Mouse (Mus musculus): ENCODE results near the gene Zfp219. TPM values are rescaled to one million over a fixed set of nuclear protein-coding genes. Genes with fewer than 3 reads are reported as not detected.

The Zfp219 gene
- total and polyA plus RNA-seq, 3 experiments, result 26.8 to 42.0 (median 30.0) TPM

- no peaks in the 10 kb centered on the region for H3K27me3 ChIP-seq (ENCODE audit: control insufficient read depth, insufficient read depth, low read length)
- H3K27ac ChIP-seq, result peak within 1 kb of the TSS; percentile 84
- intact Hi-C loops (cut with DNase I), result loop anchor here (5.0 to 10.0 kb wide), 2 partner anchors 87 to 259 kb away; partner anchors contain the start of genes Hnrnpc, Rab2b and Tox4
- peaks cover 7% of the 10 kb centered on the region for H3K4me1 ChIP-seq (ENCODE audit: control insufficient read depth, insufficient read depth, low read length)
- H3K36me3 ChIP-seq (ENCODE audit: control insufficient read depth, insufficient read depth, low read length), result no peaks in the 10 kb centered on the region; the same call in 1 of the 2 replicates
- WGBS, result 17% methylated on average over 6 of the region's 6 CpGs
- DNase-seq, result no peak
- H3K9ac ChIP-seq (ENCODE audit: low read depth, low read length), result peak within 1 kb of the TSS; percentile 86
- H3K79me2 ChIP-seq (replicated peaks; ENCODE audit: control insufficient read depth, insufficient read depth, low read length), result no peaks in the 10 kb centered on the region
- H3K4me3 ChIP-seq, result peak within 1 kb of the TSS; percentile 48
- no peak for TF ChIP-seq CTCF (IDR thresholded peaks at IDR 0.05)
- no peak for TF ChIP-seq POLR2A (IDR thresholded peaks at IDR 0.05; ENCODE audit: insufficient read depth, low read depth, low read length)
- TF ChIP-seq EP300 (IDR thresholded peaks at IDR 0.05; ENCODE audit: insufficient read depth, low read depth, low read length), result no peak
Measured at GRCm38 (mm10) chr14:52015445-52016100, 5.0 kb downstream of the Zfp219 start, which contains the start of gene Tmem253. Tmem253 (plus strand) TSS chr14:52015658.

DNA sequence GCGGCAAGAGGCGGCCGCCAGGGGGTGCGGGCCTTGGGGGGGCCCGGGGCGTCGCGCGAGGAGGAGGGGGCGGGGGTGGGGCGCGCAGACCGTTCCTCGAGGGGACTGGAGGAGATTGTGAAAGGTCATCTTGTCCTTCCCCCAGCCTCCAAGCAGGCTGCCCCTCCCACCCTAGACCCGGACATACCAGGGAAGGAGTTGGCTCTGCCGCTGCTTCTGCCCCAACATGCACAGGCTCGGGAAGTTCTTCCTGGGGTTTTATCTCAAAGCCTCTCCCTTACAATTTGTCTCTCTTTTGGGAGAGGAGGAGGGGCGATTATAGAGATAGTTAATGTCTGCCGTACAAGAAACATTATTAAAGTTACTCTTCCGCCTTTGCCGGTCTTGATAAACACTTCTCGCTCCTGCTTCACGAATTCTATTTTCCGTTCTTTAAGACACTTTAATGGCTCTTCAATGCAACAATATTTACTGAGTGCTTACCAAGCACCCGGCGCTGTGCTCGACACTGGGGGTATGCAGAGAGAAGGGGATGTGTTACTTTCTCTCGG, 5.7 kb downstream of the Zfp219 start:
- peaks cover 7% of the 10 kb centered on the region for H3K4me1 ChIP-seq (ENCODE audit: control insufficient read depth, insufficient read depth, low read length)
- 0% methylated on average over 27 of the region's 28 CpGs for WGBS
- intact Hi-C loops (cut with DNase I), result loop anchor here (5.0 to 10.0 kb wide), 2 partner anchors 87 to 260 kb away; partner anchors contain the start of genes Hnrnpc, Rab2b and Tox4

DNA sequence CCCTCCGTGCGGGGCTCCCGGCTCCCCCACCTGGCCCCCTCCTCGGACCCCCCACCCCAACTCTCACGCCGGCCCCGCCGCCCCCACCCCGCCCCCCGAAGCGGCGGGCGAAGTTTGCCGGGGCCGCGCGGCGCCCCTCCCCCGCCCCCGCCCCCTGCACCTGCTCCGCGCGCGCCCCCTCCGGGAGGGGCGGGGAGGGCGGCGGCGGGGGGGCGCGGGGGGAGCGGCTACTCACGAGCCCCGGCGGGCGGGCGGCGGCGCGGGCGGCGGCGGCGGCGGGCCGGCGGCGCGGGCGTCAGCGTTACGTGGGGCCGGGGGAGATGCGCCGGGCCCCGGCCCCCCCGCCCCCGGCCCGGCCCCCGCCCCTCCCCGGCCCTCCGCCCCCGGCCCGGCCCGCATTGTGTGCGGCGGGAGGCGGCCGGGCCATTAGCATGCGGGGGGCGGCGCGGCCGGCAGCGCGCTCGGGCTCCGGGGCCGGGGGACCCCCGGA, 6.2 kb downstream of the Zfp219 start:
- Histone ChIP-seq H3K4me1 (ENCODE audit: control insufficient read depth, insufficient read depth, low read length) (peaks cover 7% of the 10 kb centered on the region), H3K27me3 (ENCODE audit: control insufficient read depth, insufficient read depth, low read length) (no peaks in the 10 kb centered on the region), H3K79me2 (replicated peaks; ENCODE audit: control insufficient read depth, insufficient read depth, low read length) (no peaks in the 10 kb centered on the region), H3K9ac (ENCODE audit: low read depth, low read length) (peak overlapping the region; percentile 86), H3K36me3 (ENCODE audit: control insufficient read depth, insufficient read depth, low read length) (no peaks in the 10 kb centered on the region; the same call in 1 of the 2 replicates), H3K4me3 (peak overlapping the region; percentile 48), H3K27ac (peak overlapping the region; percentile 84)
- TF ChIP-seq EP300 (IDR thresholded peaks at IDR 0.05; ENCODE audit: insufficient read depth, low read depth, low read length) (no peak), CTCF (IDR thresholded peaks at IDR 0.05) (no peak), POLR2A (IDR thresholded peaks at IDR 0.05; ENCODE audit: insufficient read depth, low read depth, low read length) (no peak)
- WGBS, result 2% methylated on average over 8 of the region's 80 CpGs
- no peak for DNase-seq
- intact Hi-C loops (cut with DNase I), result loop anchor here (10.0 kb wide), 1 partner anchor 260 kb away; the partner anchor contains the start of genes Rab2b and Tox4

More for the DNA sequence above, 5.7 kb downstream of the Zfp219 start:
- Histone ChIP-seq H3K9ac (ENCODE audit: low read depth, low read length) (peak overlapping the region; percentile 86), H3K27ac (peak overlapping the region; percentile 84), H3K79me2 (replicated peaks; ENCODE audit: control insufficient read depth, insufficient read depth, low read length) (no peaks in the 10 kb centered on the region), H3K36me3 (ENCODE audit: control insufficient read depth, insufficient read depth, low read length) (no peaks in the 10 kb centered on the region; the same call in 1 of the 2 replicates), H3K4me3 (peak overlapping the region; percentile 48), H3K27me3 (ENCODE audit: control insufficient read depth, insufficient read depth, low read length) (no peaks in the 10 kb centered on the region)
- DNase-seq, result peak; percentile 71 to 74
- TF ChIP-seq CTCF (IDR thresholded peaks at IDR 0.05) (peak; percentile 31), EP300 (IDR thresholded peaks at IDR 0.05; ENCODE audit: insufficient read depth, low read depth, low read length) (no peak), POLR2A (IDR thresholded peaks at IDR 0.05; ENCODE audit: insufficient read depth, low read depth, low read length) (peak; percentile 80)

DNA sequence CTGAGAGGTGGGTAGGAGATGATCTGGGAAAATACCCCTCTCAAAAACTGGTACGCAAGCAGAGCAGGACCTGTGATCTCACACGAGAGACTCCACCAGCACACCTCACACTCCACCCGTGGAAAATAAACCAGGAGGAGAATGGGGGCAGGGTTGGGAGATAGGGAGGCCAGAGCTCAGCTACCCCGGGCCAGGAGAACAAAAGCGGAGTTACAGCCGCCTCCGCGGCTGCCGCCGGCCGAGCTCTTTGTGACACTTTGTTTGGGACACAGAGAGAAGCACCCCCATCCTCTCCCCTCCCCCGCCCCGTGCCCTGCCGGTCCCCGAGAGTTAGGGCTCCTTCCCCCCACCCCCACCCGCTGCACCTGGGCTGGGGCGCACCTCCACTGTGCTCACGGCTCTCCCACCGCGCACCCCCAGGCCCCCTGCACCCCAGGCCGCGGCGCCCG, 6.7 kb downstream of the Zfp219 start:
- TF ChIP-seq POLR2A (IDR thresholded peaks at IDR 0.05; ENCODE audit: insufficient read depth, low read depth, low read length), result no peak
- no peak for TF ChIP-seq CTCF (IDR thresholded peaks at IDR 0.05)
- TF ChIP-seq EP300 (IDR thresholded peaks at IDR 0.05; ENCODE audit: insufficient read depth, low read depth, low read length), result no peak

GRCm38 (mm10) chr14:52013021-52013610, 7.4 kb downstream of the Zfp219 start:
- WGBS, result 75% methylated on average over 8 of the region's 8 CpGs
- Histone ChIP-seq H3K4me3 (no peak overlapping the region), H3K27ac (no peak overlapping the region), H3K79me2 (replicated peaks; ENCODE audit: control insufficient read depth, insufficient read depth, low read length) (no peaks in the 10 kb centered on the region), H3K4me1 (ENCODE audit: control insufficient read depth, insufficient read depth, low read length) (peaks cover 5% of the 10 kb centered on the region), H3K9ac (ENCODE audit: low read depth, low read length) (no peak overlapping the region), H3K36me3 (ENCODE audit: control insufficient read depth, insufficient read depth, low read length) (no peaks in the 10 kb centered on the region; the same call in 1 of the 2 replicates), H3K27me3 (ENCODE audit: control insufficient read depth, insufficient read depth, low read length) (no peaks in the 10 kb centered on the region)
- no peak for DNase-seq
- intact Hi-C loops (cut with DNase I), result loop anchor here (10.0 kb wide), 1 partner anchor 262 kb away; the partner anchor contains the start of genes Rab2b and Tox4
- TF ChIP-seq POLR2A (IDR thresholded peaks at IDR 0.05; ENCODE audit: insufficient read depth, low read depth, low read length), result no peak
- no peak for TF ChIP-seq CTCF (IDR thresholded peaks at IDR 0.05)
- TF ChIP-seq EP300 (IDR thresholded peaks at IDR 0.05; ENCODE audit: insufficient read depth, low read depth, low read length), result no peak

More for the DNA sequence above, 6.7 kb downstream of the Zfp219 start:
- DNase-seq, result peak; percentile 48 to 53
- H3K4me1 ChIP-seq (ENCODE audit: control insufficient read depth, insufficient read depth, low read length), result peaks cover 5% of the 10 kb centered on the region
- H3K27ac ChIP-seq, result peak overlapping the region; percentile 61
- H3K4me3 ChIP-seq, result peak overlapping the region; percentile 33
- no peaks in the 10 kb centered on the region for H3K27me3 ChIP-seq (ENCODE audit: control insufficient read depth, insufficient read depth, low read length)
- 4% methylated on average over 18 of the region's 24 CpGs for WGBS
- H3K79me2 ChIP-seq (replicated peaks; ENCODE audit: control insufficient read depth, insufficient read depth, low read length), result no peaks in the 10 kb centered on the region
- intact Hi-C loops (cut with DNase I), result loop anchor here (10.0 kb wide), 1 partner anchor 261 kb away; the partner anchor contains the start of genes Rab2b and Tox4
- peak overlapping the region; percentile 74 for H3K9ac ChIP-seq (ENCODE audit: low read depth, low read length)
- no peaks in the 10 kb centered on the region; the same call in 1 of the 2 replicates for H3K36me3 ChIP-seq (ENCODE audit: control insufficient read depth, insufficient read depth, low read length)
